8 mouse cellular contexts compared by ENCODE assay signal in the genomic region with DNA sequence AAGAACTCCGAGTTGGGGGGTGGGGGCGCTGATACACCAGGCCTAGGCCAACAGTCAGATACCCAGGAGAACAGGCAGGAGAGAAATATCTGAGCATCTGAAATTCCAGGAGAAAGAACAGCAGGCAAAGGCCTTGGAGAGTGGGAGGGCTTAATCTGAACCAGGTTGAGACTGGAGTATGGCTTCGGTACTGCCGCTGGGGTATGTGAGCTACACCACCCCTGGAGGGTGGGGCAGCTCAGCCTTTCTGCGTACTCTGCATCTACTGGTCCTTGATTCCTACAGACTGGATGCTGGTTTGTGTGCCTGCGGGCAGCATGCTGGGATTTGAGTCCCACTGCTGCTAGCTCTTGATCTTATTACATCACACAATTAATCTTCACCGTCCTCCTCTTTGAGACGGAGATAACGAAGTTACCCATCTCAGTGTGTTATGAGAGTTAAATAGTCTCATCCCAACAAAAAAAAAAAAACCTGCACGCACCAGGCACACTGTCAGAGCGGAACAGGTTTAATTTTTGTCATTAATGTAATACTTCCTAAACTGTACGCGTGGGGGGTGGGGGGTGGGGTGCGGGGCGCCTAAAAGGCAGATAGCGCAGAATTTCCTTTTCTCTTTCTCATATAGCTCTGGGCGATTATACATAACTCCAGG. TPM values are rescaled to one million over a fixed set of nuclear protein-coding genes. Genes with fewer than 3 reads are reported as not detected.
A peak's percentile ranks its signal among the peaks of the same experiment; 100 is the strongest.
DNase-seq lines count a peak whose midpoint lies in the region; ATAC-seq and TF ChIP-seq lines count a peak whose summit lies in the region.

No protein-coding gene starts in this region.

- peak overlapping the region; percentile 35; the same call in 1 of the 2 replicates for H3K4me3 ChIP-seq in kidney, adult 2 months (ENCODE audit: insufficient read depth, low read depth, low read length)
- peak overlapping the region; percentile 24 for H3K4me3 ChIP-seq in cortical plate, adult 2 months (ENCODE audit: insufficient read depth, low read length)
- peak overlapping the region; percentile 32 for H3K4me3 ChIP-seq in hindbrain, embryonic 16.5 days (ENCODE audit: low read length)

- H3K9ac ChIP-seq in hindbrain, embryonic 16.5 days (ENCODE audit: low read depth, low read length), result peak overlapping the region; percentile 57

- H3K4me1 ChIP-seq in kidney, adult 2 months (ENCODE audit: control insufficient read depth, insufficient read depth, low read length), result peaks cover 10% of the 10 kb centered on the region
- H3K4me1 ChIP-seq in cortical plate, adult 2 months (ENCODE audit: control insufficient read depth, insufficient read depth, low read length), result no peaks in the 10 kb centered on the region
- H3K4me1 ChIP-seq in hindbrain, embryonic 16.5 days (ENCODE audit: control insufficient read depth, insufficient read depth, low read depth, low read length), result peaks cover 16% of the 10 kb centered on the region

- no peaks in the 10 kb centered on the region for H3K9me3 ChIP-seq in hindbrain, embryonic 16.5 days (ENCODE audit: control insufficient read depth, low read length)

- no peak for DNase-seq in kidney, adult 2 months
- DNase-seq in kidney, adult 8-10 months, result no peak
- DNase-seq in neural tube, embryonic 10.5 days (ENCODE audit: extremely low spot score, low spot score), result peak; percentile 40
- DNase-seq in spleen, postnatal 14 days (ENCODE audit: low spot score in 2 of 2), result no peak
- no peak for DNase-seq in adipocyte (ENCODE audit: low spot score)
- DNase-seq in left cerebral cortex, postnatal 4 days, result no peak

- H3K27me3 ChIP-seq in kidney, adult 2 months (replicated peaks; ENCODE audit: control insufficient read depth, insufficient read depth, low read length), result no peaks in the 10 kb centered on the region
- H3K27me3 ChIP-seq in hindbrain, embryonic 16.5 days (replicated peaks; ENCODE audit: control insufficient read depth, insufficient read depth, low read length), result no peaks in the 10 kb centered on the region

- peak overlapping the region; percentile 63 for H3K4me2 ChIP-seq in hindbrain, embryonic 16.5 days (ENCODE audit: low read length)

- WGBS in kidney, adult 2 months, result 25% methylated on average over 17 of the region's 17 CpGs
- 14% methylated on average over 17 of the region's 17 CpGs for WGBS in hindbrain, embryonic 16.5 days

- H3K36me3 ChIP-seq in kidney, adult 2 months (ENCODE audit: control insufficient read depth, insufficient read depth, low read length), result no peaks in the 10 kb centered on the region
- H3K36me3 ChIP-seq in hindbrain, embryonic 16.5 days (ENCODE audit: control insufficient read depth, insufficient read depth, low read length), result no peaks in the 10 kb centered on the region

- no peak for TF ChIP-seq CTCF in kidney, adult 2 months (conservative IDR thresholded peaks at IDR 0.05; ENCODE audit: insufficient read depth, insufficient read length, low read depth, low read length)
- no peak for TF ChIP-seq CTCF in cortical plate, adult 2 months (IDR thresholded peaks at IDR 0.05; ENCODE audit: extremely low read depth, insufficient read depth, low read length)

- no peak overlapping the region for H3K27ac ChIP-seq in kidney, adult 2 months (ENCODE audit: insufficient read depth, low read depth, low read length)
- H3K27ac ChIP-seq in cortical plate, adult 2 months (ENCODE audit: insufficient read depth, low read length), result no peak overlapping the region
- no peak overlapping the region for H3K27ac ChIP-seq in hindbrain, embryonic 16.5 days (ENCODE audit: low read depth, low read length)

- TF ChIP-seq POLR2A in kidney, adult 2 months (IDR thresholded peaks at IDR 0.05; ENCODE audit: low read depth, low read length), result no peak
- no peak for TF ChIP-seq POLR2A in cortical plate, adult 2 months (IDR thresholded peaks at IDR 0.05; ENCODE audit: extremely low read depth, insufficient read depth, low read length)

- peak; percentile 57 for ATAC-seq in hindbrain, embryonic 16.5 days

- intact Hi-C loops in left cerebral cortex, postnatal 4 days (cut with DNase I), result no loop called here

RNA-seq across cellular contexts. Expression of a gene that starts 52.5 kb away (rescaled TPM):
- not detected in 2 replicates for polyA plus RNA-seq in kidney, adult 2 months (2012; rRNA removed)
- not detected in 2 replicates for polyA plus RNA-seq in cortical plate, adult 2 months (2012; rRNA removed)
- not detected in 2 replicates for polyA plus RNA-seq in hindbrain, embryonic 16.5 days (2015; fragmentation: Nextera tagmentation; extraction: Ambion mirVana)
- total RNA-seq in left cerebral cortex, postnatal 4 days (2021), result not detected

RNA-seq across cellular contexts. Expression of a gene that starts 57.9 kb away (rescaled TPM):
- polyA plus RNA-seq in kidney, adult 2 months (2012; rRNA removed), result 11.8 and 13.4 TPM in 2 replicates
- 2.9 and 4.0 TPM in 2 replicates for polyA plus RNA-seq in cortical plate, adult 2 months (2012; rRNA removed)
- 3.9 TPM in 2 replicates for polyA plus RNA-seq in hindbrain, embryonic 16.5 days (2015; fragmentation: Nextera tagmentation; extraction: Ambion mirVana)
- 1 to 10 TPM; 4.3 to 5.9 TPM for total RNA-seq in left cerebral cortex, postnatal 4 days (2021)
